24 mouse cellular contexts compared by ENCODE assay signal in the genomic region with DNA sequence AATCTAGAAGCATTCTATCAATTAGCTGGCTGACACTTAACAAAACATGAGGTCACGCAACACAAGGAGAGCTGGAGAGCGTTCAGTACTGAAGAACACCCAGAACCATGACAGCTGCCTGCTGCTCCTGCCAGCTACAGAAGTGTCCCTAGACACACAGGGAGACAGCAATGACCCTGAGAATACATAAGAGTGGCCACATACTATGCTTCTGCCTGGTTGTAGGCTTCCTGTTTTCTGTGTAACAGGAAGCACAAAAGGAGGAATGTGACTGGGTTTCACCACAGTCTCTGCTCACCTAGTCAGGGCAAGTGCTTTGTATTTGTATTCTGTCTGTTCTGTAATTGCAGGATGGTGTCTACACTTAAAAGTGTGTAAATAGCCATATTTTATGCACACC. TPM values are rescaled to one million over a fixed set of nuclear protein-coding genes. Genes with fewer than 3 reads are reported as not detected.
"Had no signal": no experiment of that assay in that cellular context is flagged by ENCODE, and none has a peak within 500 bp of the region (broad histone marks: within the 10 kb centered on the region; RNA-seq: fewer than 3 reads in every experiment).

No protein-coding gene starts in this region.

- H3K4me3 ChIP-seq: liver, embryonic 15.5 days; lung, embryonic 15.5 days; megakaryocyte, embryonic 14.5 days; midbrain, embryonic 13.5 days; midbrain, embryonic 15.5 days; neural tube, embryonic 12.5 days; stomach, embryonic 15.5 days had no signal

- H3K9ac ChIP-seq: liver, embryonic 15.5 days; liver, postnatal 0 days; lung, embryonic 15.5 days; midbrain, embryonic 13.5 days; midbrain, embryonic 15.5 days; neural tube, embryonic 12.5 days; stomach, embryonic 15.5 days had no signal

- H3K27ac ChIP-seq: liver, embryonic 15.5 days; lung, embryonic 15.5 days; macrophage; midbrain, embryonic 13.5 days; midbrain, embryonic 15.5 days; neural tube, embryonic 12.5 days; stomach, embryonic 15.5 days; stomach, postnatal 0 days had no signal

- H3K4me1 ChIP-seq: liver, embryonic 15.5 days; midbrain, embryonic 13.5 days; midbrain, embryonic 15.5 days; neural tube, embryonic 12.5 days; stomach, embryonic 15.5 days had no signal

- H3K9me3 ChIP-seq: liver, embryonic 15.5 days; lung, embryonic 15.5 days; midbrain, embryonic 13.5 days; midbrain, embryonic 15.5 days; neural tube, embryonic 12.5 days; stomach, embryonic 15.5 days had no signal

- H3K27me3 ChIP-seq: liver, embryonic 15.5 days; lung, embryonic 15.5 days; megakaryocyte, embryonic 14.5 days; midbrain, embryonic 13.5 days; midbrain, embryonic 15.5 days; neural tube, embryonic 12.5 days; stomach, embryonic 15.5 days had no signal

- ATAC-seq: liver, postnatal 0 days; lung, postnatal 0 days; midbrain, embryonic 13.5 days; midbrain, embryonic 15.5 days had no signal

- H3K4me2 ChIP-seq: liver, embryonic 15.5 days; lung, embryonic 15.5 days; midbrain, embryonic 11.5 days; midbrain, embryonic 13.5 days; midbrain, embryonic 15.5 days; neural tube, embryonic 12.5 days; stomach, embryonic 15.5 days had no signal

- DNase-seq: liver, postnatal 0 days; lung, adult 2 months; lung, postnatal 14 days; lung, postnatal 36 days; retina, postnatal 1 day; right cerebral cortex, adult 18-20 months; right cerebral cortex, postnatal 25 days; right cerebral cortex, postnatal 4 days; spleen, adult 18-20 months; thymus, adult 2 months; thymus, postnatal 25 days; thymus, postnatal 4 days had no signal

RNA-seq across cellular contexts. Expression of a gene that starts 36.3 kb away (rescaled TPM):
- polyA plus RNA-seq: macrophage; small intestine, adult 2 months; thymus, adult 2 months had no signal
